Mouse (Mus musculus) heart, embryonic 15.5 days (tissue): ENCODE measurements at regions not wholly inside any gene's neighbourhood (a gene's known extent, or its start where the extent isn't known, plus 50 kb on each side); places are given as distances from the start of the nearest gene placed in this dataset.

Source experiments
- ATAC-seq: fragments of 200-750 bp; cut with Nextera tagmentation; replicated peaks from 2 replicates; pipeline ENCODE4 v1.8.0; 2017; ENCODE audit warnings: low read depth, moderate TSS enrichment; ENCODE audit not compliant: insufficient number of reproducible peaks, insufficient read depth, low FRiP score
- H3K27ac ChIP-seq: fragments of 300-500 bp; sonication (generic); 2 replicates; pipeline ENCODE4 v1.5.1; 2015; ENCODE audit warnings: mild to moderate bottlenecking, inconsistent platforms
- H3K27me3 ChIP-seq: fragments of 300-500 bp; sonication (generic); 2 replicates; pipeline ENCODE4 v1.6.1; 2015; ENCODE audit warnings: inconsistent platforms
- H3K36me3 ChIP-seq: fragments of 300-500 bp; sonication (generic); 2 replicates; pipeline ENCODE4 v1.6.1; 2015; ENCODE audit warnings: mild to moderate bottlenecking, inconsistent platforms
- H3K4me1 ChIP-seq: fragments of 300-500 bp; sonication (generic); replicated peaks from 2 replicates; pipeline ENCODE4 v1.6.1; 2015; ENCODE audit warnings: inconsistent platforms
- H3K4me2 ChIP-seq: fragments of 300-500 bp; sonication (generic); 2 replicates; pipeline ENCODE4 v1.6.1; 2015; ENCODE audit warnings: inconsistent platforms, mild to moderate bottlenecking, moderate library complexity
- H3K4me3 ChIP-seq: fragments of 300-500 bp; sonication (generic); 2 replicates; pipeline ENCODE4 v1.5.1; 2015; ENCODE audit warnings: mild to moderate bottlenecking, inconsistent platforms
- H3K9ac ChIP-seq: fragments of 300-500 bp; sonication (generic); 2 replicates; pipeline ENCODE4 v1.6.1; 2015; ENCODE audit warnings: mild to moderate bottlenecking, inconsistent platforms
- H3K9me3 ChIP-seq: fragments of 300-500 bp; sonication (generic); replicated peaks from 2 replicates; pipeline ENCODE4 v1.6.1; 2016; ENCODE audit warnings: inconsistent platforms
- WGBS: fragments of 180-500 bp; shearing (Covaris S2); methylation state at CpG from one replicate; pipeline ENCODE4 v1.1.7; 2015; ENCODE audit warnings: mixed read lengths; 5-methylcytosine and 5-hydroxymethylcytosine counted together

DNA sequence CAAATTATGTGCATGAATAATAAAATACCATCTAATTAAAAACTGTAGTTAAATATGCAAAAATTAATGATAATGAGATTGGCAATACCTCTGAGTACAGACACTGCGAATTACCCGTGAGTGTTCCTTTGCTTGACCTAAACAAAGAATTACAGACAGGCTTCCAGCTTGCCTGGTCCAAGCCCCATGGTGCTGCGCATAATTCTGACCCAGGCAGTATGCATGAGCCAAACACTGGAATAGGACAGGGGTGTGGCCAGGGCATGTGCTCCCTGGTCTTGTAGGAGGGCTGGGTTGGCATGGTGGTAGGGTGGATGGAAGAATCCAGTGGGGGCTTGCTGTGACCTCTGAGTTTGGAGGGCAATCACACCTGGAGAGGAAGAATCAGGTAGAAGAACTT is 172.8 kb upstream of the Irx3 start:
- WGBS, result 91% methylated on average over 3 of the region's 3 CpGs
- no peak overlapping the region for H3K27ac ChIP-seq
- no peak overlapping the region for H3K4me3 ChIP-seq
- H3K9me3 ChIP-seq, result no peaks in the 10 kb centered on the region
- peaks cover 17% of the 10 kb centered on the region for H3K27me3 ChIP-seq
- H3K4me1 ChIP-seq, result peaks cover 9% of the 10 kb centered on the region
- no peak overlapping the region for H3K4me2 ChIP-seq
- H3K9ac ChIP-seq, result no peak overlapping the region
- ATAC-seq, result no peak
- H3K36me3 ChIP-seq, result no peaks in the 10 kb centered on the region

DNA sequence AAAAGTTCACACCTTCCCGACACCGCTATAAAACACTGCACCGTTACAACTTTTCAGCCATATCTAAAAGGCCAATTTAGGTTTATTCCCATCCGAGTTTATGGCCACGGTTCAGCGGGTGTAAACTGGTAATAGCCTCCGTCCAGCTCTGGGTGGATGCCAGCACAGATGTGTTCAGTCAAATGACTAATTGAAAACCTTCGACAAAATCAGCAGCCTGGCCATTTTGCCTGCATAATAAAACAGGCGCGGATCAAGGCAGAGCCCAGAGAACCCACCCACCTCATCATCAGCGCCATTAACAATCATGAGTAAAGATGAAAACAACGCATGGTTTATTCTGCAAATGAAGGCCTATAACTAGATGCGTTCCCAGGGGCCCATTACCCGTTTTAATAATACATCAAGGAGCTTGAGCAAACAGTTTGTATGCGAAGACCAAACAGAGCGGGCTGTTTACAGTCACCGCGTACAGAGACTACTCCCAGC is 172.1 kb upstream of the Irx3 start:
- H3K4me1 ChIP-seq, result peaks cover 11% of the 10 kb centered on the region
- H3K27me3 ChIP-seq, result peaks cover 17% of the 10 kb centered on the region
- H3K27ac ChIP-seq, result no peak overlapping the region
- H3K4me2 ChIP-seq, result no peak overlapping the region
- WGBS, result 81% methylated on average over 18 of the region's 18 CpGs
- no peak for ATAC-seq
- no peak overlapping the region for H3K9ac ChIP-seq
- H3K9me3 ChIP-seq, result no peaks in the 10 kb centered on the region
- no peak overlapping the region for H3K4me3 ChIP-seq
- no peaks in the 10 kb centered on the region for H3K36me3 ChIP-seq

DNA sequence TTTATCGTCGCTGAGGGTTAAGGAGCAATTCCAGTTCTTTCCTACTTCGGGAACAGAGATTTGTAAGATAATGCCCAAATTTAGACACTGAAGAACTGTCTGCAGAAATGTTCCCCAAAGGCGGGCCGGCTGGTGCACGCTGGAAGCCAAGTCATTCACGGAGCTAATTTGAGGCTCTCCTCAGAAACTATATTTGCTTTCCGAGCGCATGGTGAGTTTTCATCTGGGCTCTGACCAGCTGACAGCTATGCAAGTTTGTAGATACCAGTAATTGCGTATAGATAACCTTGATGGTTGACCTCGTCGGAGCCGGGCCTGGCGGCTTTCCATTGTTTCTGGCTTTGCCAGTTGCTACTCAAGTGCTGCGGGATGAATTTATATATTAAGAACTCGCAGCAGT is 165.5 kb upstream of the Irx3 start:
- 6% methylated on average over 16 of the region's 16 CpGs for WGBS
- Histone ChIP-seq H3K4me1 (peaks cover 26% of the 10 kb centered on the region), H3K9me3 (no peaks in the 10 kb centered on the region), H3K27ac (peak overlapping the region; percentile 90), H3K4me2 (peak overlapping the region; percentile 59), H3K27me3 (peaks cover 16% of the 10 kb centered on the region), H3K36me3 (no peaks in the 10 kb centered on the region), H3K4me3 (peak overlapping the region; percentile 37), H3K9ac (0 out of 2 replicates have a peak overlapping the region, but pooled peaks have one; percentile 19)
- peak; percentile 87 for ATAC-seq

DNA sequence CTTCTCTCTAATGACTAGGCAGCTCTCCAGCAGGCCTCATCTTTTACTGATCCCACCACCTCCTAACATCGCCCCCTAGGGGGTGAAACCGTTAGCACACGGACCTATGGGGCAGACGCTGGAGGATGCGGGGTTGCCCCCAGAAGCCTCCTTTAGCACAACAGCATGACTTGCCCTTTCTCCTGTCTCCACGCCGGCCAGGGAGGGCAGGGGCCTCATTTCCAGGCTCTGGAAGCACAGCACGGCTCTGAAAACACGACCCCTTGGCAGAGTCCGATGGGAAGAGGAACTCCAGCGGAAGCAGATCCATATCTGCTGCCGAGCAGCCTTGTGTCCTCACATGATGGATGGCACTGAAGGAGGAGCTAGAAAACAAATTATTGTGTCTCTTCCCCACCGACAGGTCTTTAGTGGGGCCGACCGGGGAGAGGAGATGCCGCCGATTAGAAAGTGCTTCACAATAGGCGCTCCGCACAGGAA is 165.1 kb upstream of the Irx3 start:
- 9% methylated on average over 19 of the region's 19 CpGs for WGBS
- H3K4me2 ChIP-seq, result peak overlapping the region; percentile 59

DNA sequence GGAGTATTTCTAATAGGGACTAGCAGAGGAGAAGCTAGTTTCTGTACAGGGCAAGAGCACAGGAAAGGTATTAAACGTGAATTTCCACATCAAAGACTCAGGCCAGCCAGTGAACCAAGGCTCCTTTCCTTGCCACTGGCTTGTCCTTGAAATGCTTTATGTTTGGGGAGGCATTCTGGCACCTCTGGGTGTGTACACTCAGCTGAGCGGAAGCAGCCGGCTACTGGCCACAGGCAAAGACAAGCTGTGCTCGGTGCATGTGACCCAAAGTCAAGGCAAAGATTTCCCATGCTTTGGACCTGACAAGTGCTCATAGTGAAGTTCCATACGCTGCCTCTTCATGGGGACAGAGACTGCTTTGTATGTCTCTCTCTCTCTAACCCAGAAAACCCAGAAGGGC is 159.8 kb upstream of the Irx3 start:
- H3K36me3 ChIP-seq, result no peaks in the 10 kb centered on the region
- WGBS, result 66% methylated on average over 5 of the region's 5 CpGs
- 0 out of 2 replicates have a peak, but pooled peaks cover 3% of the 10 kb centered on the region for H3K4me1 ChIP-seq
- no peak overlapping the region for H3K4me2 ChIP-seq
- ATAC-seq, result no peak
- peaks cover 7% of the 10 kb centered on the region; the same call in 1 of the 2 replicates for H3K27me3 ChIP-seq
- no peaks in the 10 kb centered on the region for H3K9me3 ChIP-seq
- no peak overlapping the region for H3K27ac ChIP-seq
- no peak overlapping the region for H3K9ac ChIP-seq
- H3K4me3 ChIP-seq, result no peak overlapping the region

More for the DNA sequence above, 165.1 kb upstream of the Irx3 start:
- H3K4me3 ChIP-seq, result peak overlapping the region; percentile 37
- peaks cover 16% of the 10 kb centered on the region for H3K27me3 ChIP-seq
- H3K36me3 ChIP-seq, result no peaks in the 10 kb centered on the region
- H3K4me1 ChIP-seq, result peaks cover 26% of the 10 kb centered on the region
- ATAC-seq, result peak; percentile 47; the same call in 1 of the 2 replicates
- peak overlapping the region; percentile 90 for H3K27ac ChIP-seq
- peak overlapping the region; percentile 19; the same call in 1 of the 2 replicates for H3K9ac ChIP-seq
- no peaks in the 10 kb centered on the region for H3K9me3 ChIP-seq

DNA sequence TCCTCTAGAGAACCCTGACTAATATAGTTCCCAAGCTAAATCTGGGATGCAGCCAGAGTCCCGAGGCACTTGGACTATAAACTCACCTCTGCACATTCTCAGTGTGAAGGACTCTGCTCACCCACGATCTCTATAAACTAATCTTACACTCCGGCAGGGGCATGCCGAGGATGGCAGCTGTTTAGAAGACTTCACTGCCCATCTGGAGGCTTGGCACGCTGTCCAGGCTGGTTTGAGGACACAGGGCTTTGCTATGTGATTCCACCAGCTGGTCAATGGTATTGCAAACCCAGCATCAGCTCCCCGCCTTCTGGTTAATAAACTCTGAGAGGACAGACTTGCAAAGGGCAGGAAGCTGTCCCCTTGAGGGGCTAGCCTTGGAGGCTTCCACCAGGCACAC is 153.3 kb upstream of the Irx3 start:
- 62% methylated on average over 6 of the region's 6 CpGs for WGBS
- Histone ChIP-seq H3K4me2 (no peak overlapping the region), H3K9me3 (no peaks in the 10 kb centered on the region), H3K9ac (no peak overlapping the region), H3K27ac (no peak overlapping the region), H3K4me1 (no peaks in the 10 kb centered on the region), H3K27me3 (peaks cover 3% of the 10 kb centered on the region; the same call in 1 of the 2 replicates), H3K36me3 (no peaks in the 10 kb centered on the region), H3K4me3 (no peak overlapping the region)
- ATAC-seq, result no peak

DNA sequence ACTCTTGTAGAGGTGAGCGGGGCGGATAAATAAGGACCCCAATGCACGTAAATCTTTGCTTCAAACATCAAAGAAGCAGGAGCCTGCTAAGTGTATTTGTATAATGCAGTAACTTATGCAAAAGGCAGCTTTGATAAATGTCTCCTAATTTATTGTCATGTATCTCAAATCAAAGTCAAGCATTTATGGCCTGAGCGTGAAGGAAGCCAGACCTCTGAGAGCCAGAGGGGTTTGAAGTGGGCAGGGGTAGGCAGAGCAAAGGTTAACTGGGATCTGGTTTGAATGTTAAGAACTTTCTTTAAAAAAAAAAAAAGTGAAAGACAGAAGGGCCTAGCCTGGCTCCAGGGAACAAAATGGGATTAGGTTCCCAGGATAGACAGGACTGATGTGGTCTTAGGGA is 151.1 kb upstream of the Irx3 start:
- no peak overlapping the region for H3K27ac ChIP-seq
- peaks cover 3% of the 10 kb centered on the region; the same call in 1 of the 2 replicates for H3K27me3 ChIP-seq
- H3K9ac ChIP-seq, result no peak overlapping the region
- H3K9me3 ChIP-seq, result no peaks in the 10 kb centered on the region
- no peak overlapping the region for H3K4me2 ChIP-seq
- WGBS, result 88% methylated on average over 4 of the region's 4 CpGs
- H3K4me3 ChIP-seq, result no peak overlapping the region
- H3K4me1 ChIP-seq, result no peaks in the 10 kb centered on the region
- ATAC-seq, result no peak
- no peaks in the 10 kb centered on the region for H3K36me3 ChIP-seq

DNA sequence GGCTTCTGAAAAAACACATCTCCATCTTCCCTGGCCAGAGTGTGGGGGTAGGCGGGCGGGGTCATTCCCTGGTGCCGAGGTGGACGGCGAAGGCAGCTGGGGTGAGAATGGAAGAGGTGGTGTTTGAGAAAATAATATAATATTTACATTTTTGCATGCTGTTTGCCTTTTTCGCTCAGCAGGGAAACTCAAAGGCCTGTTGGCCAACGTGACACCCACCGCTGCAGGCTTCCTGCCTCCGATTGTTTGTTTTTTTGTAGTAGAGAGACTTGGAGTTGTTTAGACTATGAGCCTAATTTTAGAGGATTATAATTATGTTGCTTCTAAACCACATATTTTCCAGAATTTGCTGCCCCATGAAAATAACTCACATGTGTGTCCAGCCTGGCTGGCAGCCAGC is 147.2 kb upstream of the Irx3 start:
- Histone ChIP-seq H3K9ac (no peak overlapping the region), H3K4me1 (no peaks in the 10 kb centered on the region), H3K4me3 (no peak overlapping the region), H3K27me3 (no peaks in the 10 kb centered on the region), H3K36me3 (no peaks in the 10 kb centered on the region), H3K27ac (no peak overlapping the region), H3K4me2 (no peak overlapping the region), H3K9me3 (no peaks in the 10 kb centered on the region)
- no peak for ATAC-seq
- 81% methylated on average over 9 of the region's 9 CpGs for WGBS

DNA sequence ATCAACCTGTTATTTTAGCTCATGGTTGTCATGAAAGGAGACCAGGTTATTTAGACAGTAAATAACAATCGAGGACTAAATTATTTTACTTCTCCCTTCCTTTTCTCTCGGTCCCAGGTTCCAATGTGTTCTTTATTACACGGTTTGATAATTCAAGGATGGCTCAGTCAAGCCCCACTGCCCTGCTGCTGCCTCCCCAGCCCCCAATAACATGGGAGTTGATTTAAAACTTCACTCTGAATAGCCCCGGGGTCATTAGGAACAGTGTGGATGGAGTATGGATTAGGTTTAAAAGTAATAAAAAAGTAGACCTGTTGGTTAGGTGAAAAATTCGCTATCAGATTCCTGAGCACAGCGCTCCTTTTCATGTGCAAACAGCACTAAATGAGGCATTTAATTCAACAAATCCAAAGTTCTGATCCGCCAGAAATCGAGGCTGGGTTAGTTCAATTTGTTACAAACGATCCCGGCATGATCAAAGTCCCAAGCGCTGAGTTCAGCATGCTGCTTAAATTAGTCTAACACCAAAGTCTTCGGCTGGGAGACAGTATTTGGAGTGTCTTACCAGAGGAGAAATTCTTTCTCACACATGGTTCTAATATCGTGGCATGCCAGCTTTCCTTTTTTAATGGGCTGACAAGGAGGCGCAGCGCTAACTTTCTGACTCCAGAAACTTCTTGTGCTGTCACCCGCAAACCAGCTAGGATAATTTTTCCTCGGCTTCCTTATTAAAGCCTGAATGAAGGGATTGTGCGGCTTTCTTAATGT is 146.5 kb upstream of the Irx3 start:
- Histone ChIP-seq H3K4me1 (no peaks in the 10 kb centered on the region), H3K4me2 (no peak overlapping the region), H3K4me3 (no peak overlapping the region), H3K36me3 (no peaks in the 10 kb centered on the region), H3K27ac (no peak overlapping the region), H3K27me3 (no peaks in the 10 kb centered on the region), H3K9me3 (no peaks in the 10 kb centered on the region), H3K9ac (no peak overlapping the region)
- 71% methylated on average over 18 of the region's 18 CpGs for WGBS
- no peak for ATAC-seq

DNA sequence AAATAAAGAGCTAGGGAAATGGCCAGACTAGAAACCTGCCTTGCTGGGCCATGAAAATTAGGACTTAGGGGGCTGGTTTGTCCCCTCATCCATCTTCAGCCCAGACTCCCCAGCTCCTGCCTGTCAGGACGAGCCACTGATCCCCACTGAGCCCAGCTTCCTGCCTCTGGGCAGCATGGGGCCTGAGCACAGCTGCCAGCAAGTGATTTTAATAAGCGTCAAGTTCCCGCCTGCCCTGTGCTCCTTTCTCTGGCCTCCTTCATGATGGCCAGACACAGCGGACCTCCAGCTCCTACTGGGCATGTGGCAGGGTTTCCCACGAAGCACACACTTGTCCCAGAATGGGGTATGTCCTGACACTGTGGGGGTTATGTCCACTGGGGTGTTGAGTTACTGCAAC is 139.1 kb upstream of the Irx3 start:
- no peak for ATAC-seq
- no peak overlapping the region for H3K4me3 ChIP-seq
- H3K9me3 ChIP-seq, result no peaks in the 10 kb centered on the region
- no peak overlapping the region for H3K27ac ChIP-seq
- 47% methylated on average over 5 of the region's 5 CpGs for WGBS
- no peaks in the 10 kb centered on the region for H3K4me1 ChIP-seq
- no peak overlapping the region for H3K9ac ChIP-seq
- H3K27me3 ChIP-seq, result 0 out of 2 replicates have a peak, but pooled peaks cover 3% of the 10 kb centered on the region
- no peaks in the 10 kb centered on the region for H3K36me3 ChIP-seq
- no peak overlapping the region for H3K4me2 ChIP-seq

DNA sequence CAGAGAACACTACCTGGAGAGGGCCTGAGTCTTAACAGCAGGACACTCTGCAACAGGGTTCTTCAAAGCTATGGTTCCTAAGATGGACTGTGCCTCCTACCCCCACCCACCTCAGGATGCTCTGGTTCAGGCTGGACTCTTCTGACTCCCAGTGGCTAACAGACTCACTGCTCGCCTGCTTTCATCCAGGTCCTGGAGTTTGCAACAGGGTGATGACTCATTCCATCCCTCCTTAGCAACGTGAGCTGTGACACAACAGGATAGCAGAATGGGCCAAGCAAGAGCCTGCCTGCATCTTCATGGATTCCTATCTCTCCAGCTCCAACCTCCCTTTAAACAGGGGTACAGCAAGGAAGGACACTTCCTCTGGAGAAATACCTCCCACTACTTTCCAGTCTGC is 135.4 kb upstream of the Irx3 start:
- H3K27ac ChIP-seq, result no peak overlapping the region
- H3K4me2 ChIP-seq, result no peak overlapping the region
- H3K4me3 ChIP-seq, result no peak overlapping the region
- no peaks in the 10 kb centered on the region for H3K4me1 ChIP-seq
- no peaks in the 10 kb centered on the region for H3K36me3 ChIP-seq
- H3K27me3 ChIP-seq, result 0 out of 2 replicates have a peak, but pooled peaks cover under 1% of the 10 kb centered on the region
- ATAC-seq, result no peak
- 19% methylated on average over 2 of the region's 2 CpGs for WGBS
- H3K9ac ChIP-seq, result no peak overlapping the region
- no peaks in the 10 kb centered on the region for H3K9me3 ChIP-seq

DNA sequence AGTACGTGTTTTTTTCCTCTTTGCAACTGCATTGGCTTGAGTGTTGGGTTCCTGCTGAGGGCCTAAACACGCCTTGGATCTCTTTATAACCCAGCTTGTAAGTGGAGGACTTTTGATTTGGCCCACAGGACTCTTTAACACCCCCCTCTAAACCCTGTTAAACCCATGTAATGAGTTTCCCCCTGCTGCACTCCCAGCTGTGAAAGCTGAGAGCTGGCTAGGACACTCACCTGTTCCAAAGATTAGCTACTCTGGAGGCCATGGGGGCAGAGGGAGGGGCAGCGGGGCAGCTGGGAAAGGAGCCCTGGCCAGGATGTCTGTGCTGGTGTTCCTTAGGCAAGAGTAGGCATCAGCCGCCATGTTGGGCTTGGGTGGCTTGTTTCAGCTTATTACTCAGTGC is 128.7 kb upstream of the Irx3 start:
- Histone ChIP-seq H3K9me3 (no peaks in the 10 kb centered on the region), H3K27me3 (no peaks in the 10 kb centered on the region), H3K4me2 (no peak overlapping the region), H3K36me3 (no peaks in the 10 kb centered on the region), H3K27ac (no peak overlapping the region), H3K4me1 (no peaks in the 10 kb centered on the region), H3K9ac (no peak overlapping the region), H3K4me3 (no peak overlapping the region)
- no peak for ATAC-seq
- WGBS, result 79% methylated on average over 4 of the region's 4 CpGs
